Mouse (Mus musculus): ENCODE measurements around the gene Fam199x.

The Fam199x gene

GRCm38 (mm10) chrX:137049425-137050225, at the start of gene Fam199x:
TSS of gene Fam199x (plus strand) at chrX:137049594.
- DNase-seq (ENCODE audit: low spot score), result peak; percentile 65

GRCm38 (mm10) chrX:137015099-137015709, 34.2 kb upstream of the Fam199x start:
- DNase-seq (ENCODE audit: low spot score), result no peak

- no peak for DNase-seq (ENCODE audit: low spot score)
Measured at GRCm38 (mm10) chrX:137017668-137018067, 31.7 kb upstream of the Fam199x start.

- peak; percentile 41 for DNase-seq (ENCODE audit: low spot score)
Measured at GRCm38 (mm10) chrX:137019310-137019709, 30.1 kb upstream of the Fam199x start.

- DNase-seq (ENCODE audit: low spot score), result no peak
Measured at GRCm38 (mm10) chrX:137030916-137031315, 18.5 kb upstream of the Fam199x start.

GRCm38 (mm10) chrX:137031726-137032125, 17.7 kb upstream of the Fam199x start:
- no peak for DNase-seq (ENCODE audit: low spot score)

GRCm38 (mm10) chrX:137034322-137034721, 15.1 kb upstream of the Fam199x start:
- no peak for DNase-seq (ENCODE audit: low spot score)

GRCm38 (mm10) chrX:137037470-137037999, 11.9 kb upstream of the Fam199x start:
- no peak for DNase-seq (ENCODE audit: low spot score)

- peak; percentile 75 for DNase-seq (ENCODE audit: low spot score)
Measured at GRCm38 (mm10) chrX:137038000-137038483, 11.4 kb upstream of the Fam199x start, which contains the start of gene Slc25a53. TSS of gene Slc25a53 (minus strand) at chrX:137038302.

- no peak for DNase-seq (ENCODE audit: low spot score)
Measured at GRCm38 (mm10) chrX:137038502-137038901, 10.9 kb upstream of the Fam199x start.

- no peak for DNase-seq (ENCODE audit: low spot score)
Measured at GRCm38 (mm10) chrX:137049060-137049424, 352 bp upstream of the Fam199x start.

- no peak for DNase-seq (ENCODE audit: low spot score)
Measured at GRCm38 (mm10) chrX:137063202-137063601, 13.8 kb downstream of the Fam199x start.

GRCm38 (mm10) chrX:137104531-137104930, 55.1 kb downstream of the Fam199x start:
- DNase-seq (ENCODE audit: low spot score), result no peak

- no peak for DNase-seq (ENCODE audit: low spot score)
Measured at GRCm38 (mm10) chrX:137106498-137106897, 57.1 kb downstream of the Fam199x start.

GRCm38 (mm10) chrX:137118097-137118746, 68.8 kb downstream of the Fam199x start:
- DNase-seq (ENCODE audit: low spot score), result peak; percentile 12

- no peak for DNase-seq (ENCODE audit: low spot score)
Measured at GRCm38 (mm10) chrX:137119675-137120423, 70.5 kb downstream of the Fam199x start.

- no peak for DNase-seq (ENCODE audit: low spot score)
Measured at GRCm38 (mm10) chrX:137121718-137122117, 72.3 kb downstream of the Fam199x start, which contains the start of gene Esx1. TSS of gene Esx1 (minus strand) at chrX:137122083.

GRCm38 (mm10) chrX:137127542-137127941, 78.1 kb downstream of the Fam199x start:
- DNase-seq (ENCODE audit: low spot score), result no peak

All from urinary bladder, postnatal 25 days (tissue).